Mouse (Mus musculus) adrenal gland, adult 2 months (tissue): ENCODE data around the gene Unc93a2. TPM values are rescaled to one million over a fixed set of nuclear protein-coding genes. Genes with fewer than 3 reads are reported as not detected.
"Not testable (repeated sequence)": the region's sequence is repeated elsewhere in the genome, so short reads cannot be mapped to it uniquely, and the experiment has no call there.

Source experiments
- DNase-seq: peaks from one replicate; pipeline ENCODE4 v3.0.0; 2021
- long read RNA-seq: library from polyadenylated mRNA; stranded (forward); transcript quantifications from one replicate; pipeline ENCODE4 v2.0.0, GENCODE M21; 2021
- polyA plus RNA-seq: library from polyadenylated mRNA; depleted of rRNA; stranded (reverse); fragments of >200 nt; gene quantifications from 2 replicates; pipeline ENCODE4 v1.2.3, GENCODE M21; 2012; rRNA removed
- total RNA-seq, 2 experiments: library from RNA; stranded (reverse); gene quantifications; 2 replicates each; pipeline ENCODE4 v1.2.3; 2021

Unc93a2 gene
- total RNA-seq (1 to 10 TPM; 1.3 to 2.7 TPM), polyA plus RNA-seq (1.4 and 2.1 TPM in 2 replicates)
- long read RNA-seq, partial matches to known transcripts = 0 of 3 reads
- long read RNA-seq, other reads (novel, unspliced or antisense) = 3 of 3 reads

GRCm38 (mm10) chr17:7385364-7385763, at the start of gene Unc93a2:
TSS of gene Unc93a2 (minus strand) at chr17:7385464.
- DNase-seq = not testable (repeated sequence)

- DNase-seq = not testable (repeated sequence)
Measured at GRCm38 (mm10) chr17:7434121-7434520, 48.9 kb upstream of the Unc93a2 start.

GRCm38 (mm10) chr17:7430210-7430631, 45.0 kb upstream of the Unc93a2 start:
- not testable (repeated sequence) for DNase-seq

DNA sequence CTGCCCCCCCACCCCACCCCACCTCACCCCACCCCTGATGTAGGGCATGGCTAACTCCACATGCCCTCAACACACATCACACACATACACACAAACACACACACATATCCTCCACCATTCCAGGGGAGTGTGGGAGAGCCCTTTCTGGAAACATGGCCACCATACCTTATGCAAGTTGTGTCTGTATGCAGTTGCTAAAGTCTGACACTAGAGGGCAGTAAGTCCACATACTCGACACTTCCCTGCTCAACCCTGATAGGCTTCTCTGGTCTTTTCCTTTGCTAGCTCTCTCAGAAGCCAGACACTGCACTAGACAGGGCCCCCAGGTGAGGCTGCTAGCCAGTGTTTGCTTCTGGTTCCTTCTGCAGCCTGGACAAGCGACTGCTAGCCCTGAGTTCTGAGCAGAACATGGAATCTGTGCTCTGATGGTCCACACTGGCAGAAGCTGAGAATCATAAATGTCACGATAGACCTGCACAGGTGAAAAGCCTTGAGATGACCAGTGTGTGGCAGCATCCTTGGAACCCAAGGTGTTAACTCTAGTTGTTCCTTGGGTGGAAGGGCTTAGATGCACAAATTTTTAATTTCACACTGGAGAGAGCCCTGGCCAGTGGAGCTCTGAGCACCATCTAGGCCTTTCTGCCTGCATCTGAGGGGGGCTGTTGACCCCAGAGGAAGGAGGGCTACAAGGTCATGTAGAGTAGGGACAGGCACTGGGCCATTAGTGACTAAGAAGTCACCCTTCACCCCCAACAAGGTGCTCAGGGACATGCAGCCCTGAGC, 35.1 kb upstream of the Unc93a2 start:
- DNase-seq = not testable (repeated sequence)

DNA sequence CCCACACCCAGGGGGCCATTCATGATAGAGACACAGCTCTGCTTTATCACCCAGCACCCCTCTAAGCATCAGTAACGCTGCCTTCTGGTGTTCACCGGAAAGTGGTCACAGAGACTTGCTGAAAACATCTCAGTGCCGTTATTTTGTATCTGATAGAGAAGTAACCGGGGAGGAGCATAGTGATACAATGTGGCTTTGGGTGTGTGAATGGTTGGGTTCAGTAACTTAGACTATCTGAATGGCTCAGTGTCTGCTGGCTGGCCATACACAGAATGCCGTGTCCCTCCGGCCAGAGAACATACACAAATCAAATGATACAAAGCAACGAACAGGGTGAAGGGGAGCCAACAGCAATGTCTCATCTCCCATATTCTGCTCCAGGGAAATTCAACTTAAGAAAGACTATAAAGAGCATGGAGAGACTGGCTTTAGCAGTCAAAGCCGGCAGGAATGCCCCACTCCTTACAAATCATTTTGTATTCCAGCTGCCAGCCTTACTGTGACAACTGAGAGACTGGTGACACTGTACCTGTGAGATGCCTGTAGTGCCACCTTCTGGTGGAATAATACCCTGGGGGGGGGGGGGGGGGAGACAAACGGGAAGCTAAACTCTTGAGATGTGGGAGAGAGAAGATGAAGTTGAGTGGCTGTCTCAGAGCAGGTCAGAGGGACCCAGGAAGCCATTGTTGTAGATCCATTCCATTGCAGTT, 29.5 kb upstream of the Unc93a2 start:
- not testable (repeated sequence) for DNase-seq

DNA sequence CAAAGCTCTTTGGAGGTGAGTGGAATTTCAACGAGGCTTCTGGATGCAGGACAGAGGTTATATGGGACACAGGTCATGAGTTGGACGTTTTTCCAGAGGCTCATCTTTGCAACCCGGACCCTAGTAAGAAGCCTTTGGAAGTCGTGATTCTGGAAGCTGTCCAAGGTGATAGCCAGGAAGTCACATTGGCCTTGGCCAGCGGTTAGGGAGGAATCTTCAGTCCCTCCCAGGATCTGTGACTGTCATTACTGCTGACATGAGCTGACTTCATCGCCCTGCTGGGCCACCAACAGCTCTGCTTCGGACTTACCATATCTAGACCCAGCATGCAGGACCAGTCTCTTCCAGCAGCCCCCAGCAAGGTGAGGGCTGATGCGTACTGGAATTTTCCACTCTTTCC, 28.1 kb upstream of the Unc93a2 start:
- peak; percentile 44 for DNase-seq

- DNase-seq = not testable (repeated sequence)
Measured at GRCm38 (mm10) chr17:7399770-7400169, 14.5 kb upstream of the Unc93a2 start.

DNA sequence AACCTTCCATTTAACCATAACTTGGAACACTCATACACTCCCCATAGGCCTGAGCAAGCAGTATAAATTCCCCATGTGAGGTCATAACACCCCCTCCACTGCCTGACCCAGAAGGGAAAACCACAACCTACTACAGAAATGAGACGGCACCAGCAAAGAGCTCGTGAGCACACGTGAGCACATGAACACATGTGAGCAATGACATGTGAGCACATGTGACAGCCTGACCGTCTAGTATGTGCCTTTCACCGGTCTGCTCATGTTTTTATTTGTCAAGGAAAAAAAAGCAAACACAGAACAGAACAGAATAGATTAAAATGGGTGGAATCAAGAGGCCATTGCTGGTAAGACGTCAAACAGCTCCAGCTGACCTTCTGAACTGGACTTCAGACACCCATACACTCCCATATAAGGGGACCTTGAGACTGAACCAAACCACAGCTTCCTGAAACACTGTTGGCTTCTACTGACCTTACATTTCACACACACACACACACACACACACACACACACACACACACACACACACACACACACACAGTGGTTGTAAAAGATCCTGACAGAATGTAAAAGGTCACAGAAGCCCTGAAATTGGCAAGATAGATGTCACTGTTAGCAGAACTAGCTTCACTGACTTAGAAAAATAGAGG, 13.1 kb upstream of the Unc93a2 start:
- DNase-seq = peak; percentile 67

DNA sequence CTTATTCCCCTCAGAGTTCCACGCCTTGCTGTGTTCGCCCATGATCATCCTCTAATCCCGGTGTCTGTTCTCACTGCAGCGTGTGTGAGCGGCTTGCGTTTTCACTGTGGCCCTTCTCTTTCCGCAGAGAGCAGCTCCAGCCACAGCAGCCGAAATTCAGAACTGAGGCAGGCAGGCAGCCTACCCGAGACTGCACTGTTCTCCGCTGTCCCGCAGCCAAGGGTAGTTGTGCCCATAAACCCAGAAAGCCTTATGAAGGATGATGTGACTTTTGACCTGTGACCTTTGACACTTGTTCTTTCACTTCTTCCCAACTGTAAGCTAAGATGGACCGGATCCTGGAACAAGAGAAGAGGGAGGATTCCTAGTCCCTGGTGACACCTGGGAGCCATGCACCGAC, 11.8 kb upstream of the Unc93a2 start:
- DNase-seq = not testable (repeated sequence)

DNA sequence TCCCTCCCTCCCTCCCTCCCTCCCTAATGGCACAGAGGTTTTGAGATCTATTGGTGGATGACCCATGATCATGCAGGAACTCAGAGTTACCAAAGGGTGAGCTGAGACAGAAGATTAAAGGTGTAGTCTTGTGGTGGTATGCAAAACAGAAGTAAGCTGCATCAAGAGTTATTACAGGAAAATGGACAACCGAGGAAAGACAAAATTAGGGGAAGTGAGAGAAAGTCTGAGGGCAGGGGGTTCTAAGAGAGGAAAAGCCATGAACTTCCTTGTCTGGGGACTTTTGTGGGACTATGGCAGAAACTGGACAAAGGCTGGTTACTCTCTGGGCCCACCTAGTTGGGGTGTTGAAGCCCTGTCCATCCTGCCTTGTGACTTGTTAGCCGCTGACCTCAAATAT, 11.0 kb upstream of the Unc93a2 start:
- DNase-seq = not testable (repeated sequence)

- peak; percentile 43 for DNase-seq
Measured at GRCm38 (mm10) chr17:7395671-7396070, 10.4 kb upstream of the Unc93a2 start.

GRCm38 (mm10) chr17:7395116-7395515, 9.9 kb upstream of the Unc93a2 start:
- peak; percentile 72 for DNase-seq

- peak; percentile 35 for DNase-seq
Measured at GRCm38 (mm10) chr17:7389898-7390297, 4.6 kb upstream of the Unc93a2 start.

GRCm38 (mm10) chr17:7388958-7389356, 3.7 kb upstream of the Unc93a2 start:
- DNase-seq = not testable (repeated sequence)

DNA sequence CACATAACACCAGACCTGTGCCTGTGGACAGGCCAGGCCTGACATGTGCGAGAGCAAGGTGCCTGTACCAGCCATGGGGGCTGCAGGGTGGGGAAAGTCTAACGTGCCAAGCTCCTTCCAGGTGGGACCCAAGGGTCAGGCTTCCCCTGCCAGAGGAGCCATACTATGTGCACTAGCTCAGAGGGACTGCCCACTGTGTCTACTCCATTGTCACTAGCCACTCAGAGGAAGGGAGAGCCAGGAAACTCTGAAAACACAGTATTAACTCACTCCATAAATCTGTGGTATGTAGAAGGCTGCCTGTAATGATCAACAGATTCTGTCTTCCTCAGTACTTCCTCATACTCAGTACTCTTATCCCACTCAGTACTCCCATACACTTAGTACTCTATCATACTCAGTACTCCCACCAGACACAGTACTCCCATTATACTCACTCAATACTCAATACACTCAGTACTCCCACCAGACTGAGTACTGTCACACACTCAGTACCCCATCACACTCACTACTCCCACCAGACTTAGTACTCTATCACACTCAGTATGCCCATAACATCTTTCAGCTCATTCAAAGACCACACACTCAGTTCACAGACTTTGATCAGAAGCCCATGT, 3.2 kb upstream of the Unc93a2 start:
- not testable (repeated sequence) for DNase-seq

- DNase-seq = not testable (repeated sequence)
Measured at GRCm38 (mm10) chr17:7386016-7386415, 752 bp upstream of the Unc93a2 start.

GRCm38 (mm10) chr17:7383167-7384143, 1.8 kb downstream of the Unc93a2 start:
- not testable (repeated sequence) for DNase-seq

DNA sequence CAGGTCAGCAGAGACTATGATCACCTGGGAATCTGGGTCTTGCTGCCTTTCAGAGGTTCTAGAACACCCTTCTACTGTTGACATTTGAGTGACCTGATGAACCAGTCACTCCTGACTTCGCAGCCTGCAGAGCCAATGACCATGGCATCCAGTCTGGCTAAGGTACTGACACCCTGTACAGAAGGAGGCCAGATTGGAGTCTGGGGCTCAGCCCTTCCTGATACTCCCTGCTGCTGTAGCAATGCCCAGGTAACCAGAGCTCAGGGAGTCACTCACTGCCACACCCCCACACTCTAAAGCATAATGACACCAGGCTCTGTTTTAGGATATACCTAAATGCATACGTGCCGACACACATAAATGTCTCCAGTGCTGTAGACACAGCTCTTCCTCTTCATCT, 2.6 kb downstream of the Unc93a2 start:
- DNase-seq = not testable (repeated sequence)

- DNase-seq = not testable (repeated sequence)
Measured at GRCm38 (mm10) chr17:7377907-7378306, 7.4 kb downstream of the Unc93a2 start.

DNA sequence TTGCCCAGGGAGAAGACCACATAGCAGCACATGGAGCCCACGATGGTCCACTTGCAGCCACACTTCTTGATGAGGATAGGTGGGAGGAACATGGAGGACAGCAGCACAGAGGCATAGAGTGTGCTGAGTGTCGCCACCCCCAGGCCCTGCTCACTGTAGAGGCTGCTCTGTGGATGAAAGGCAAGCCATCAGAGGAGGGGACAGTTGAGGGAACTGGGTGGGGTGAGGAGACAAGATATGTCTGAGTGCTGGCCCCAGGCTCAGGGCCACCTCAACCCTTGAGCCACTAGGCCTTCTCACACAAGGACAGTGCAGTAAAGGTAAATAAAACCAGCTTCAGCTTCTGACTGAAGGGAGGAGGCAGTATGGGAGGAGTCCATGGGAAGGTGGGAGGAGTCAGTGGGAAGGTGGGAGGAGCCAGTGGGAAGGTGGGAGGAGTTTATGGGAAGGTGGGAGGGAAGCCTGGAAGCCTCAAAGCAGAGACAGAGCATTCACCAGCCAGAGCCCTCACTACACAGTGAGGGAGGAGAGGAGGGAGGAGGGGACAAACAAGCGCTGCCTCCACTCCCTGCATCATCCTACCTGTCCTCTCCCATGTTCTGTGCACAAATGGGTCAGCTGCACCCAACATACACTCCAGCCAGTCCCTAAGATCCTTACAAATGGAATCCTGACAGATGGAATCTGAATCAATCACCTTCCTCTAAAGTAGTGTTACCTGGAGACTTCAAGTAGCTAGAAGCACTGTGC, 8.1 kb downstream of the Unc93a2 start:
- DNase-seq = not testable (repeated sequence)
